Mouse (Mus musculus) fat pad, adult 2 months (tissue): ENCODE results near the gene Traip.

Experiments
- DNase-seq: peaks from one replicate; pipeline ENCODE4 v3.0.0-alpha.2; 2011; ENCODE audit warnings: low read depth, low spot score; ENCODE audit errors: extremely low read depth

The Traip gene

GRCm38 (mm10) chr9:107932221-107932620, 17.7 kb upstream of the Traip start:
- DNase-seq: no peak

- peak; percentile 33 for DNase-seq
These were observed 15.8 kb upstream of the Traip start for GRCm38 (mm10) chr9:107934146-107934545.

GRCm38 (mm10) chr9:107935374-107935773, 14.6 kb upstream of the Traip start, which contains the start of gene Camkv:
Camkv (plus strand) TSS chr9:107935674.
- no peak for DNase-seq

GRCm38 (mm10) chr9:107935790-107936214, 14.1 kb upstream of the Traip start:
- DNase-seq: no peak

- DNase-seq: no peak
These were observed 13.6 kb upstream of the Traip start for GRCm38 (mm10) chr9:107936215-107936822.

- no peak for DNase-seq
These were observed 13.1 kb upstream of the Traip start for GRCm38 (mm10) chr9:107936831-107937230.

- no peak for DNase-seq
These were observed 2.4 kb upstream of the Traip start for GRCm38 (mm10) chr9:107947241-107948194.

GRCm38 (mm10) chr9:107949184-107949921, 583 bp upstream of the Traip start:
- no peak for DNase-seq

- no peak for DNase-seq
These were observed 772 bp downstream of the Traip start for GRCm38 (mm10) chr9:107950460-107951355.

GRCm38 (mm10) chr9:107955613-107956289, 5.8 kb downstream of the Traip start:
- DNase-seq: no peak

- no peak for DNase-seq
These were observed 7.2 kb downstream of the Traip start for GRCm38 (mm10) chr9:107957141-107957540.

GRCm38 (mm10) chr9:107959896-107960295, 10.0 kb downstream of the Traip start:
- no peak for DNase-seq

- DNase-seq: no peak
These were observed 11.0 kb downstream of the Traip start for GRCm38 (mm10) chr9:107960928-107961327.

GRCm38 (mm10) chr9:107961351-107961762, 11.4 kb downstream of the Traip start:
- no peak for DNase-seq

GRCm38 (mm10) chr9:107961881-107962280, 11.9 kb downstream of the Traip start:
- no peak for DNase-seq

GRCm38 (mm10) chr9:107962916-107963315, 13.0 kb downstream of the Traip start:
- no peak for DNase-seq

- no peak for DNase-seq
These were observed 13.8 kb downstream of the Traip start for GRCm38 (mm10) chr9:107963700-107964099.

- no peak for DNase-seq
These were observed 14.7 kb downstream of the Traip start for GRCm38 (mm10) chr9:107964681-107965080.

GRCm38 (mm10) chr9:107966676-107967075, 16.7 kb downstream of the Traip start:
- peak; percentile 68 for DNase-seq

- DNase-seq: no peak
These were observed 17.5 kb downstream of the Traip start for GRCm38 (mm10) chr9:107967437-107967836.
